Mouse (Mus musculus) cortical plate, adult 2 months (tissue): Measurements from ENCODE around the gene Gm28374.

ENCODE experiments used
- CTCF ChIP-seq: fragments of 200-500 bp; IDR thresholded peaks from 2 replicates; pipeline ENCODE4 v1.5.1; 2011; ENCODE audit warnings: mild to moderate bottlenecking, control low read depth, low read length; ENCODE audit not compliant: insufficient read depth; ENCODE audit errors: extremely low read depth
- POLR2A ChIP-seq: fragments of 200-500 bp; IDR thresholded peaks from 2 replicates; pipeline ENCODE4 v1.6.1; 2011; ENCODE audit warnings: mild to moderate bottlenecking, low read length, control low read depth; ENCODE audit not compliant: insufficient read depth; ENCODE audit errors: extremely low read depth

GRCm38 (mm10) chr19:6054296-6054695 is 27.8 kb downstream of the Gm28374 start:
- TF ChIP-seq POLR2A, result no peak
- TF ChIP-seq CTCF, result no peak
